Mouse (Mus musculus) cerebellum, adult 9-10 months (tissue): Measurements from ENCODE around the gene Vmn1r54.
"Not testable (repeated sequence)": the region's sequence is repeated elsewhere in the genome, so short reads cannot be mapped to it uniquely, and the experiment has no call there.

Experiments
- DNase-seq: peaks from one replicate; pipeline ENCODE4 v3.0.0; 2022

Vmn1r54 gene

GRCm38 (mm10) chr6:90246000-90246399 is at the start of gene Vmn1r54:
Gene Vmn1r54 (plus strand): TSS chr6:90246300.
- no peak for DNase-seq

- DNase-seq = not testable (repeated sequence)
Observed at GRCm38 (mm10) chr6:90202493-90202892, 43.6 kb upstream of the Vmn1r54 start, which contains the start of gene V1ra8. Gene V1ra8 (plus strand): TSS chr6:90202793.

- no peak for DNase-seq
Observed at GRCm38 (mm10) chr6:90224338-90224737, 21.8 kb upstream of the Vmn1r54 start, which contains the start of gene Vmn1r53. Gene Vmn1r53 (minus strand): TSS chr6:90224438.

GRCm38 (mm10) chr6:90232114-90232513 is 14.0 kb upstream of the Vmn1r54 start:
- DNase-seq = not testable (repeated sequence)

- DNase-seq = no peak
Observed at GRCm38 (mm10) chr6:90232681-90233080, 13.4 kb upstream of the Vmn1r54 start.

- DNase-seq = no peak
Observed at GRCm38 (mm10) chr6:90244019-90244418, 2.1 kb upstream of the Vmn1r54 start.

- no peak for DNase-seq
Observed at GRCm38 (mm10) chr6:90288265-90288664, 42.2 kb downstream of the Vmn1r54 start.

GRCm38 (mm10) chr6:90300919-90301318 is 54.8 kb downstream of the Vmn1r54 start, which contains the start of gene BC048671:
Gene BC048671 (plus strand): TSS chr6:90301219.
- DNase-seq = no peak

- no peak for DNase-seq
Observed at GRCm38 (mm10) chr6:90306315-90306975, 60.3 kb downstream of the Vmn1r54 start.

GRCm38 (mm10) chr6:90308839-90309778 is 63.0 kb downstream of the Vmn1r54 start:
- DNase-seq = no peak

- DNase-seq = no peak
Observed at GRCm38 (mm10) chr6:90315961-90316360, 69.9 kb downstream of the Vmn1r54 start.

- DNase-seq = no peak
Observed at GRCm38 (mm10) chr6:90317510-90318258, 71.6 kb downstream of the Vmn1r54 start.

GRCm38 (mm10) chr6:90319019-90319418 is 72.9 kb downstream of the Vmn1r54 start:
- no peak for DNase-seq

GRCm38 (mm10) chr6:90319475-90320191 is 73.5 kb downstream of the Vmn1r54 start:
- no peak for DNase-seq

- DNase-seq = no peak
Observed at GRCm38 (mm10) chr6:90320429-90320828, 74.3 kb downstream of the Vmn1r54 start.
